Mouse (Mus musculus) activated CD4-positive, CD25-positive, alpha-beta regulatory T cell, adult 9 weeks (primary cell): ENCODE data around the gene Hectd3. TPM values are rescaled to one million over a fixed set of nuclear protein-coding genes. Genes with fewer than 3 reads are reported as not detected.

ENCODE experiments used
- polyA plus RNA-seq: library from polyadenylated mRNA; unstranded; fragments of 100-300 nt; shearing (Covaris generic); gene quantifications from one replicate; pipeline ENCODE4 v1.2.1, GENCODE M21; 2017

The Hectd3 gene
- 6.9 TPM for polyA plus RNA-seq

GRCm38 (mm10) chr4:116995131-116995797 lies at the start of gene Hectd3:
Gene Hectd3 (plus strand): TSS chr4:116995317.

GRCm38 (mm10) chr4:116993672-116994621 lies 1.2 kb upstream of the Hectd3 start, which contains the start of gene Urod:
Gene Urod (minus strand): TSS chr4:116994413.

GRCm38 (mm10) chr4:117019206-117020134 lies 24.4 kb downstream of the Hectd3 start, which contains the start of gene Eif2b3:
Gene Eif2b3 (plus strand): TSS chr4:117019402.

Other genes starting within 250 kb of the Hectd3 start
- 41.8 TPM for gene Toe1, start 187.7 kb upstream of the Hectd3 start, polyA plus RNA-seq
- 11.0 TPM for gene Mutyh, start 187.6 kb upstream of the Hectd3 start, polyA plus RNA-seq
- gene Hpdl, start 173.6 kb upstream of the Hectd3 start, polyA plus RNA-seq = 0.71 TPM
- gene Zswim5, start 117.9 kb upstream of the Hectd3 start, polyA plus RNA-seq = 0.05 TPM
- gene Urod, start 904 bp upstream of the Hectd3 start, polyA plus RNA-seq = 105 TPM
- gene Eif2b3, start 24.1 kb downstream of the Hectd3 start, polyA plus RNA-seq = 30.5 TPM
- gene Ptch2, start 100.8 kb downstream of the Hectd3 start, polyA plus RNA-seq = not detected
- 55.0 TPM for gene Btbd19, start 130.4 kb downstream of the Hectd3 start, polyA plus RNA-seq
- gene Tctex1d4, start 131.5 kb downstream of the Hectd3 start, polyA plus RNA-seq = 0.70 TPM
- gene Plk3, start 138.6 kb downstream of the Hectd3 start, polyA plus RNA-seq = 2.4 TPM
- 562 TPM for gene Rps8, start 160.9 kb downstream of the Hectd3 start, polyA plus RNA-seq
- gene Kif2c, start 187.3 kb downstream of the Hectd3 start, polyA plus RNA-seq = 3.3 TPM